Mouse (Mus musculus) C2C12 (cell line): Measurements from ENCODE around the gene Sppl2b. TPM values are rescaled to one million over a fixed set of nuclear protein-coding genes. Genes with fewer than 3 reads are reported as not detected.

Experiments used
- H3K27me3 ChIP-seq: one replicate; pipeline ENCODE4 v1.6.1; 2011; ENCODE audit not compliant: control insufficient read depth, insufficient read depth, insufficient read length
- H3K36me3 ChIP-seq: one replicate; pipeline ENCODE4 v1.6.1; 2011; ENCODE audit not compliant: control insufficient read depth, insufficient read depth
- H3K4me3 ChIP-seq: one replicate; pipeline ENCODE4 v1.5.1; 2011; ENCODE audit warnings: mild to moderate bottlenecking, control low read depth; ENCODE audit not compliant: poor library complexity, insufficient read depth, severe bottlenecking
- H3K79me2 ChIP-seq: one replicate; pipeline ENCODE4 v1.6.1; 2011; ENCODE audit not compliant: control insufficient read depth, insufficient read depth
- H3K79me3 ChIP-seq: one replicate; pipeline ENCODE4 v1.6.1; 2011; ENCODE audit warnings: low read depth, control low read depth
- H3ac ChIP-seq: one replicate; pipeline ENCODE3; 2011; ENCODE audit warnings: low read depth; ENCODE audit not compliant: control insufficient read depth, insufficient read length
- CEBPB ChIP-seq: IDR thresholded peaks from one replicate; pipeline ENCODE4 v1.6.1; 2011; ENCODE audit warnings: low read depth, mild to moderate bottlenecking, control low read depth, moderate library complexity
- CTCF ChIP-seq: IDR thresholded peaks from one replicate; pipeline ENCODE4 v1.5.1; 2011; ENCODE audit not compliant: control insufficient read depth, insufficient read depth, insufficient read length
- FOSL1 ChIP-seq: IDR thresholded peaks from one replicate; pipeline ENCODE4 v1.8.0; 2011; ENCODE audit warnings: mild to moderate bottlenecking, low read length; ENCODE audit not compliant: poor library complexity, insufficient read depth, severe bottlenecking
- MAX ChIP-seq: IDR thresholded peaks from one replicate; pipeline ENCODE4 v1.6.1; 2011; ENCODE audit warnings: mild to moderate bottlenecking, control low read depth
- MYOD1 ChIP-seq: IDR thresholded peaks from one replicate; pipeline ENCODE4 v1.6.1; 2011; ENCODE audit warnings: low read depth; ENCODE audit not compliant: control insufficient read depth, insufficient read length
- MYOG ChIP-seq: IDR thresholded peaks from one replicate; pipeline ENCODE4 v1.6.1; 2011; ENCODE audit not compliant: control insufficient read depth, insufficient read length; ENCODE audit errors: extremely low read depth
- USF1 ChIP-seq: IDR thresholded peaks from one replicate; pipeline ENCODE4 v1.6.1; 2011; ENCODE audit warnings: low read depth, mild to moderate bottlenecking, control low read depth, moderate library complexity
- polyA plus RNA-seq: library from polyadenylated mRNA; unstranded; fragments of >200 nt; fragmentation: generic; extraction: Trizol; gene quantifications from one replicate; pipeline ENCODE4 v1.2.1, GENCODE M21; 2012; ENCODE audit warnings: missing spikeins

The Sppl2b gene
- polyA plus RNA-seq, 1 experiment: 31.2 TPM

GRCm38 (mm10) chr10:80899074-80899473 is 44.0 kb downstream of the Sppl2b start:
- Histone ChIP-seq H3K36me3 (peaks cover 46% of the 10 kb centered on the region), H3K27me3 (no peaks in the 10 kb centered on the region), H3K79me2 (peaks cover 27% of the 10 kb centered on the region), H3K79me3 (peaks cover 19% of the 10 kb centered on the region), H3ac (peak overlapping the region; percentile 12), H3K4me3 (no peak overlapping the region)
- TF ChIP-seq MAX (no peak), USF1 (no peak), CTCF (no peak), FOSL1 (no peak), CEBPB (no peak), MYOG (no peak), MYOD1 (no peak)

- Histone ChIP-seq H3ac (peak overlapping the region; percentile 73), H3K27me3 (no peaks in the 10 kb centered on the region), H3K36me3 (peaks cover 52% of the 10 kb centered on the region), H3K79me3 (peaks cover 19% of the 10 kb centered on the region), H3K4me3 (peak overlapping the region; percentile 99), H3K79me2 (peaks cover 27% of the 10 kb centered on the region)
- TF ChIP-seq MAX: peak; percentile 62
- no peak for TF ChIP-seq MYOD1
Observed at GRCm38 (mm10) chr10:80899591-80900317, 44.7 kb downstream of the Sppl2b start.

- Histone ChIP-seq H3K36me3 (peaks cover 56% of the 10 kb centered on the region), H3K27me3 (no peaks in the 10 kb centered on the region)
- no peak for TF ChIP-seq USF1
- no peak for TF ChIP-seq CTCF
- TF ChIP-seq MYOD1: no peak
- TF ChIP-seq MYOG: no peak
- no peak for TF ChIP-seq CEBPB
- no peak for TF ChIP-seq MAX
- no peak for TF ChIP-seq FOSL1
Observed at GRCm38 (mm10) chr10:80900318-80901247, 45.5 kb downstream of the Sppl2b start, which contains the start of gene Timm13. Gene Timm13, minus strand, starts transcription at chr10:80900969.

GRCm38 (mm10) chr10:80901409-80902272 is 46.6 kb downstream of the Sppl2b start:
- no peak for TF ChIP-seq CEBPB
- TF ChIP-seq MYOG: no peak
- TF ChIP-seq USF1: no peak
- TF ChIP-seq MYOD1: no peak
- TF ChIP-seq FOSL1: no peak
- no peak for TF ChIP-seq MAX
- no peak for TF ChIP-seq CTCF
- H3K4me3 ChIP-seq: no peak overlapping the region
- H3K27me3 ChIP-seq: no peaks in the 10 kb centered on the region
- peaks cover 19% of the 10 kb centered on the region for H3K79me3 ChIP-seq
- H3K79me2 ChIP-seq: peaks cover 27% of the 10 kb centered on the region
- H3ac ChIP-seq: peak overlapping the region; percentile 10
- peaks cover 62% of the 10 kb centered on the region for H3K36me3 ChIP-seq

More at GRCm38 (mm10) chr10:80900318-80901247, 45.5 kb downstream of the Sppl2b start, which contains the start of gene Timm13:
- H3K79me3 ChIP-seq: peaks cover 19% of the 10 kb centered on the region
- H3K79me2 ChIP-seq: peaks cover 27% of the 10 kb centered on the region
- H3K4me3 ChIP-seq: peak within 1 kb of the TSS; percentile 99
- H3ac ChIP-seq: peak within 1 kb of the TSS; percentile 73

GRCm38 (mm10) chr10:80902273-80902940 is 47.3 kb downstream of the Sppl2b start:
- no peak overlapping the region for H3ac ChIP-seq
- TF ChIP-seq CEBPB: no peak
- no peak for TF ChIP-seq USF1
- no peak for TF ChIP-seq CTCF
- no peak for TF ChIP-seq MYOD1
- TF ChIP-seq FOSL1: no peak
- no peak for TF ChIP-seq MYOG
- TF ChIP-seq MAX: no peak
- H3K4me3 ChIP-seq: no peak overlapping the region
- H3K79me2 ChIP-seq: peaks cover 27% of the 10 kb centered on the region
- peaks cover 67% of the 10 kb centered on the region for H3K36me3 ChIP-seq
- H3K27me3 ChIP-seq: no peaks in the 10 kb centered on the region
- H3K79me3 ChIP-seq: peaks cover 19% of the 10 kb centered on the region
